Mouse (Mus musculus) cerebellum, adult 8-10 months (tissue): ENCODE results near the gene Hamp.
"Not testable (repeated sequence)": the region's sequence is repeated elsewhere in the genome, so short reads cannot be mapped to it uniquely, and the experiment has no call there.

Experiments
- DNase-seq: peaks from one replicate; pipeline ENCODE4 v3.0.0; 2022

The Hamp gene

GRCm38 (mm10) chr7:30955584-30956356 lies 11.9 kb upstream of the Hamp start:
- peak; percentile 88 for DNase-seq

- no peak for DNase-seq
These were observed 11.2 kb upstream of the Hamp start for GRCm38 (mm10) chr7:30954971-30955520.

GRCm38 (mm10) chr7:30954036-30954435 lies 10.2 kb upstream of the Hamp start:
- DNase-seq, result no peak

DNA sequence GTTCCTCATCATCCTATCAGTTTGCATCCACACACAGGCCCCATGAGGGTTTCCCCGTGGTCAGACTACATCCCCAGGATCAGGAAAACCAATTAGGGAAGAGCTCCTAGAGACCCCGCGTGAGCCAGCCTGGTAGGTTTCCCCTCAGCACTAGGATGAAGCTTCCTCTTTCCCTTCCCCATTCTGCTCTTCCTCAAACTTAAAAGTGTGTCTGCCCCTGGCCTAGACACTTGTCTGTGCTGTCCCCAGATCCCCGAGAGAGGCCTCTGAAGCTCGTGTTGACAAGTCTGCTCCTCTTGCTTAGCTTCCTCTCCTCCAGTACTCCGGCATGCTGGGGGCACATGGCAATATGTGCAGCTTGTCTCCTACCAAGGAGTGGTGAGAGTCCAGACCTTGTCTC lies 9.6 kb upstream of the Hamp start:
- DNase-seq, result no peak

GRCm38 (mm10) chr7:30952441-30953265 lies 8.8 kb upstream of the Hamp start:
- no peak for DNase-seq

GRCm38 (mm10) chr7:30949902-30950301 lies 6.1 kb upstream of the Hamp start:
- DNase-seq, result not testable (repeated sequence)

DNA sequence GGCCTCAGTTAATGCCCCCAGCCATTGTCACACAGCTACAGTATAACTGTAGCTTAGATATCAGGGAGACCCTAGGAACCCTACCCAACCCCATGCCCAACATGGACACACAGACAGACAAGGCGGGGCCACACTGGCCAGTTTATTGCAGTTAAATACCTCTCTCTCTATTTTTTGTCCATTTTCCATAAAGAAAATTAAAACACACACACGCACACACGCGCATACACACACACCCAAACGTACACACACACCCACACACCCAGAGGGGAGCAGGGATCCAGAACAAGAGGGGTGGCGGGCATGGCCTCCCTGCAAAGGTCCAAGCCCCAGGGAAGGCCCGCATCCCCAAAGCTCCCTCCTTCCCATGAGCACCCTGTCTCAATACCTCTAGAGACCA lies 2.0 kb upstream of the Hamp start:
- DNase-seq, result no peak

GRCm38 (mm10) chr7:30945466-30945865 lies 1.6 kb upstream of the Hamp start:
- DNase-seq, result not testable (repeated sequence)

GRCm38 (mm10) chr7:30944706-30945105 lies 874 bp upstream of the Hamp start:
- DNase-seq, result not testable (repeated sequence)

GRCm38 (mm10) chr7:30942365-30942764 lies 1.5 kb downstream of the Hamp start:
- DNase-seq, result not testable (repeated sequence)

DNA sequence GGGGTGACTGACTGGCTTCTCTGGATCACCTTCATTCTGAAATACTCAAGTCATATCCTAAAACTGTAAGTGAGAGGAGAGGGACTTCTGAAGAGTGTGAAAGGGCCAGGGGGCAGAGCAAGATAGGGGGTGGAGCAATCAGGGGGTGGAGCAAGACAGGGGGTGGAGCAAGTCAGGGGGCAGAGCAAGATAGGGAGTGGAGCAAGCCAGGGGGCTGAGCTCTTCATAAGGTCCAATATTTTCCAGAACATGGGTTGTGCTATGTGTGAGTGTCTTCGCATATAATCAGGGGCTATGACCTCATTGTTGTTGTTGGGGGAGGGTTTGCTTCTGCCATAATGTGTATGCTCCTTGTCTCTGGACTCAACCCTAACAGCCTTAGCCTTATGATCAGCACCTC lies 3.8 kb downstream of the Hamp start:
- DNase-seq, result not testable (repeated sequence)

GRCm38 (mm10) chr7:30935422-30936099 lies 8.3 kb downstream of the Hamp start:
- DNase-seq, result not testable (repeated sequence)

GRCm38 (mm10) chr7:30924581-30924980 lies 19.3 kb downstream of the Hamp start, which contains the start of gene Hamp2:
TSS of gene Hamp2 (minus strand) at chr7:30924681.
- not testable (repeated sequence) for DNase-seq

DNA sequence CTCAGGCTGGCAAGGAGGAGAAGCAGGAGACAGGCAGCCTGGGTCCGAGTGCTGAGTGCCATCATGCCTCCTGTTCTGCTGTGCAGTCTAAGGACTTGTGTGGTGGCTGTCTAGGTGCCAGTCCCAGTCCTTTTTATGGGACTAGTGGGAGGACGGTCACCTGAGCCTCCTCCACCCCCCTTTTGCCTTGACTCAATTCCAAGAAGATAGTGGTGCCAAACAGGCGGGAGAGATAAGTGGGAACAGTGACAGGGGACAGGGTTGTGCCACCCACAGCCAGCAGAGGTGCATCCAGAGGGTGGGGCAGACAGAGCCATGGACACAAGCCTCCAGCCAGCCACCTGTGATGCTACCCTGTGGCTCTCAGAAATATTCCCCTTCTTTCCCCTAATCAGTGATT lies 19.8 kb downstream of the Hamp start:
- no peak for DNase-seq

GRCm38 (mm10) chr7:30922490-30922889 lies 21.3 kb downstream of the Hamp start:
- DNase-seq, result not testable (repeated sequence)

DNA sequence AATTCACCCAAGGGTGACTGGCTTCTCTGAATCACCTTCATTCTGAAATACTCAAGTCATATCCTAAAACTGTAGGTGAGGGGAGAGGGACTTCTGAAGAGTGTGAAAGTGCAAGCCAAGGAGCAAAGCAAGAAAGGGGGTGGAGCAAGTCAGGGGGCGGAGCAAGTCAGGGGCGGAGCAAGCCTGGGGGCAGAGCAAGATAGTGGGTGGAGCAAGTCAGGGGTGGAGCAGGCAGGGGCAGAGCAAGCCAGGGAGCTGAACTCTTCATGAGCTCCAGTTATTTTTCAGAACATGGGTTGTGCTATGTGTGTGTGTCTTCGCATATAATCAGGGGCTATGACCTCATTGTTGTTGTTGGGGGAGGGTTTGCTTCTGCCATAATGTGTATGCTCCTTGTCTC lies 23.6 kb downstream of the Hamp start:
- DNase-seq, result no peak

- no peak for DNase-seq
These were observed 26.6 kb downstream of the Hamp start for GRCm38 (mm10) chr7:30917219-30917618.

DNA sequence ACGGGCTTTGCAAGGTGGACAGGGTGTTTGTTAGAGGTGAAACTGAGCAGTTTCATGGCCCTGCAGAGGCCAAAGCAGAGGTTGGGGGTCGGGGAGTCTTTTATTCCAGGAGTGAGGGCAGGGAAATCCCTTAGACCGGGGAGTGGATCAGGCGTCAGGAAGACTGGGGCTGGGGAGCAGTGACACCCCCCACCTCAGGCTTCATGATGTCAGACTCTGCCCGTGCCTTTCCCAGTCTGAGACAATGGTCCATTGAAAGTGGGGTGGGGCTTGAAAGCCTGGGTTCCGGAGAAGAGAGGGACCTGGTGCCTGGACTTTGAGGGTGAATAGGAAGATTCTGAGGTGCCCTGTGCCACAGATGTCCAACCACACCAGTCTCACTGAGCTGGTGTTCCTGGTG lies 27.1 kb downstream of the Hamp start:
- no peak for DNase-seq

DNA sequence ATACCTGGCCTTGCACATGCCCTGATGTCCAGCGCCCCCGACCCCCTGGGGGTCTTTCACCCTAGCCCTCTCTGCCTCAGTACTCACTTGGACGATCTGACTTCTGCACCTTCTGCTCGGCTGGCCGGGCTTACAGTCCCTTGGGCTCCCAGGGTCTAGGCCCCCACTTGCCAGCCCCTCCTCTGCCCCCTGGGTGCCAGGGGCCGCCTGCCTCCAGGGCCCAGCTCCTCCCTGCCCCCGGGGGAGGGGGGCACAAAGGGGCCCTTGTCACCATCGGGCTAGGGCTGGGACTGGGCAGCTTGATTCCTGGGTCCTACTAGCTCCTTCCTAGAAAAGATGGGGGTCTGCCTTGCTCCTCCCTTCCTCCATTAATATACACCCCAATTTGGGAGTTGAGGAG lies 29.1 kb downstream of the Hamp start, which contains the start of gene Mag:
Gene Mag, minus strand, starts transcription at position 142 of the 400 bp plus-strand sequence.
- DNase-seq, result no peak

- DNase-seq, result no peak
These were observed 34.1 kb downstream of the Hamp start for GRCm38 (mm10) chr7:30909773-30910172.

- DNase-seq, result no peak
These were observed 34.8 kb downstream of the Hamp start for GRCm38 (mm10) chr7:30908992-30909431.

GRCm38 (mm10) chr7:30908277-30908991 lies 35.4 kb downstream of the Hamp start:
- DNase-seq, result no peak
